Mouse (Mus musculus): ENCODE data around the gene Cog4. TPM values are rescaled to one million over a fixed set of nuclear protein-coding genes. Genes with fewer than 3 reads are reported as not detected.

The Cog4 gene
- total and polyA plus RNA-seq, 3 experiments: 34.8 to 74.1 (median 66.2) TPM

DNA sequence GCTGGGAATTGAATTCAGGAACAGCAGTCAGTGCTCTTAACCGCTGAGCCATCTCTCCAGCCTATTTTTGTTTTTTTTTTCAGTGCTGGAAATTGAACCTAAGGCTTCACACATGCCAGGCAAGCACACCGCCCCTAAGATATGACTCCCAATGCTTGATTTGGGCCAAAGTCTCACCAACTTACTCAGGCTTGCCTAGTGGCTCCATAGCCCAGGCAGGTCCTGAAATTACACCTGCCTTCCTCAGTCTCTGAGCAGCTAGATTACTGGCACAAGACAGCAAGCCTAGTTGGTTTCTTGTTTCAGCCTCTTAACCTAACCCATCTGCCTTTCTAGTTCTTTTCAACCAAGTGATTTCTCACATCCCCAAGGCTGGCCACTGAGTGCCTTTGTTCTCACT lies 24.1 kb downstream of the Cog4 start:
- Histone ChIP-seq H3K9ac (ENCODE audit: low read depth, low read length) (no peak overlapping the region), H3K27me3 (ENCODE audit: control insufficient read depth, insufficient read depth, low read length) (no peaks in the 10 kb centered on the region), H3K36me3 (ENCODE audit: control insufficient read depth, insufficient read depth, low read length) (no peaks in the 10 kb centered on the region; the same call in 1 of the 2 replicates), H3K79me2 (replicated peaks; ENCODE audit: control insufficient read depth, insufficient read depth, low read length) (no peaks in the 10 kb centered on the region), H3K27ac (no peak overlapping the region), H3K4me3 (no peak overlapping the region), H3K4me1 (ENCODE audit: control insufficient read depth, insufficient read depth, low read length) (no peaks in the 10 kb centered on the region)
- TF ChIP-seq CTCF (IDR thresholded peaks at IDR 0.05): no peak
- no peak for TF ChIP-seq POLR2A (IDR thresholded peaks at IDR 0.05; ENCODE audit: insufficient read depth, low read depth, low read length)
- intact Hi-C loops (cut with DNase I): no loop called here
- no peak for DNase-seq
- WGBS: 96% methylated on average over 2 of the region's 2 CpGs

DNA sequence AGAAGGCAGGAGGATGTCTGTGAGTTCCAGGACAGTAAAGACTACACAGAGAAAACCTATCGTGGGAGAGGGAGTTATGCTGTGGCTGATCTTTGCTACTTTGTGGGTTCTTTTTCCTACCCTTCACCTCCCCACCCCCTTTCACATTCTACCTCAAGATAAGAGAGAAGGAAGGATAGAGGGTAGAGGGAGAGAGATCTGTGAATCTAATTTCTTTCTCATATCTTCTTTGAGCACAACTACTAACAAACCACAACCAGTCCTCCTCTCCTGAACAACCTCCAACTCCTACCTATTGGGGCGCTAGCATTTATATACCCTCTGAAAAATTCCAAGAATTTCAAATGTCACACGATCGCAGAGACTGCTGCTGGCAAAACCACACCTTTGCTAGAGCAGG lies 31.5 kb downstream of the Cog4 start:
- intact Hi-C loops (cut with DNase I): no loop called here
- no peak overlapping the region for H3K9ac ChIP-seq (ENCODE audit: low read depth, low read length)
- no peaks in the 10 kb centered on the region for H3K4me1 ChIP-seq (ENCODE audit: control insufficient read depth, insufficient read depth, low read length)
- no peak for TF ChIP-seq CTCF (IDR thresholded peaks at IDR 0.05)
- TF ChIP-seq POLR2A (IDR thresholded peaks at IDR 0.05; ENCODE audit: insufficient read depth, low read depth, low read length): no peak
- TF ChIP-seq EP300 (IDR thresholded peaks at IDR 0.05; ENCODE audit: insufficient read depth, low read depth, low read length): no peak
- H3K36me3 ChIP-seq (ENCODE audit: control insufficient read depth, insufficient read depth, low read length): no peaks in the 10 kb centered on the region
- H3K27ac ChIP-seq: no peak overlapping the region
- H3K27me3 ChIP-seq (ENCODE audit: control insufficient read depth, insufficient read depth, low read length): no peaks in the 10 kb centered on the region
- H3K79me2 ChIP-seq (replicated peaks; ENCODE audit: control insufficient read depth, insufficient read depth, low read length): no peaks in the 10 kb centered on the region
- H3K4me3 ChIP-seq: no peak overlapping the region
- DNase-seq: no peak
- WGBS: 81% methylated on average over 4 of the region's 4 CpGs

DNA sequence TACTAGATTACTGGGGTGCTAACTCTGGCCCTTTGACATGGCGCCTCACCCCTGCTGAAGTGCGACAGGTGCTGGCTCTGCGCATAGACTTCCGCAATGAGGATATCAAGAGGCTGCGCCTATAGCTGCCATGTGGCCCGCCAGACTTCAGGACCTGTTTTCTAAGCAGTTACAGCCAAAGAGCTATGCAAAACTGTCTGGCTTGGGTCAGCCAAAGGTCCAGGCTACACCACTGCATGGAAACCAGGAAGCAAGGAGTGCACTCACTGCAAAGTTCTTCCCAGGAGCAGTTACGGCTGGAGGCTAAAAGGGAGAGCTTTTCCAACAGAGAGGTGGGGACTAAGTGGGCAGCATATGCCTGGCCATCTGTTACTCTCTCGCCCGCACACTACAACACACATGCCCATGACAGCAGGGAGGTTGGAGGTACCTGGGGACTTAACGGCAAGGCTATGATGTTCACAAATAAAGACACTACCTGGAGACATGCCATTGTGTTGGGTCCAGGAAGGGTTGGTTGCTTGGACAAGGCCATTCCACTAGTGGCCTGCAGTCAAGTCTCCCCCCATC lies 35.4 kb downstream of the Cog4 start:
- H3K4me1 ChIP-seq (ENCODE audit: control insufficient read depth, insufficient read depth, low read length): no peaks in the 10 kb centered on the region
- no peak overlapping the region for H3K4me3 ChIP-seq
- H3K36me3 ChIP-seq (ENCODE audit: control insufficient read depth, insufficient read depth, low read length): no peaks in the 10 kb centered on the region
- intact Hi-C loops (cut with DNase I): no loop called here
- H3K9ac ChIP-seq (ENCODE audit: low read depth, low read length): no peak overlapping the region
- no peak overlapping the region for H3K27ac ChIP-seq
- TF ChIP-seq POLR2A (IDR thresholded peaks at IDR 0.05; ENCODE audit: insufficient read depth, low read depth, low read length) (no peak), EP300 (IDR thresholded peaks at IDR 0.05; ENCODE audit: insufficient read depth, low read depth, low read length) (no peak), CTCF (IDR thresholded peaks at IDR 0.05) (no peak)
- no peak for DNase-seq
- H3K27me3 ChIP-seq (ENCODE audit: control insufficient read depth, insufficient read depth, low read length): no peaks in the 10 kb centered on the region
- no peaks in the 10 kb centered on the region for H3K79me2 ChIP-seq (replicated peaks; ENCODE audit: control insufficient read depth, insufficient read depth, low read length)
- 92% methylated on average over 10 of the region's 10 CpGs for WGBS

DNA sequence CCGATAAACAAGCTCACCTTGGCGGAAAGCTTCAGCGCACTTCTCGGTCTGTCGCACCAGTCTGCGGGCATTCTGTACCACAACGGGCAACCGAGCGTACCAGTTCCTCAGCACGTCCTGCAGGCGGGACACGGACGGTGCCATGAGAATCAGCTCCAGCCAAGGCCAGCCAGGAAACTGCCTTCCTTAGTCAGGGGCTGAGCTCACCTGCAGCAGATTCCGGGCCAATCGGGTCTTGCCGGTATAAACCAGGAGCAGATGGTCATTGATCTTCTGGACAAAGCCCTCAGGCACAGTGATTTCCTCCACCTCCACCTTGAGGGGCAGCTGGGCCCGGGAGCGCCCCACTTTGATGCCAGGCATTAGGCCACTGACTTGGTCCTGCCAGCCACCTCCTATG lies 37.4 kb downstream of the Cog4 start:
- Histone ChIP-seq H3K36me3 (ENCODE audit: control insufficient read depth, insufficient read depth, low read length) (no peaks in the 10 kb centered on the region), H3K27ac (no peak overlapping the region), H3K9ac (ENCODE audit: low read depth, low read length) (no peak overlapping the region), H3K27me3 (ENCODE audit: control insufficient read depth, insufficient read depth, low read length) (no peaks in the 10 kb centered on the region), H3K79me2 (replicated peaks; ENCODE audit: control insufficient read depth, insufficient read depth, low read length) (no peaks in the 10 kb centered on the region), H3K4me3 (no peak overlapping the region), H3K4me1 (ENCODE audit: control insufficient read depth, insufficient read depth, low read length) (no peaks in the 10 kb centered on the region)
- TF ChIP-seq CTCF (IDR thresholded peaks at IDR 0.05) (no peak), POLR2A (IDR thresholded peaks at IDR 0.05; ENCODE audit: insufficient read depth, low read depth, low read length) (no peak), EP300 (IDR thresholded peaks at IDR 0.05; ENCODE audit: insufficient read depth, low read depth, low read length) (no peak)
- no peak for DNase-seq
- 96% methylated on average over 18 of the region's 18 CpGs for WGBS
- intact Hi-C loops (cut with DNase I): no loop called here

DNA sequence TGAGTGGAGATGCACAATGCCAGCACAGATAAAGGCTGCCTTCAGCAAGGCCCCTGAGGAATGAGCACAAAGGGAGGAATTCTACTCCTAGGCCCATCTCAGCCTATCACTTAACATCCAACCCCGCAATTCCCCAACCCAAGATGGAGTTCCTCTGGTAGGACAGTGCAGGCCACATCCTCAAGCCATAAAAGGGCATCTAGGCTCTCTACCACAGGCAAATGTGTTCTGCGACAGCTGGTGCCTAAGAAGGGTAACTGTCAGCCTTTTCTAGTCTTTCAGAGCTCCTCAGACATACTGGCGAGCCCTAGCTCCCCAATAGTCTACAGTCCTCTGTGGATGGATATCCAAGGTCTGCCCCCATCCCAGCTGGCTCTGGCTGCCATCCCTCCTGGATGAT lies 40.2 kb downstream of the Cog4 start:
- no peak overlapping the region for H3K4me3 ChIP-seq
- intact Hi-C loops (cut with DNase I): no loop called here
- no peak overlapping the region for H3K9ac ChIP-seq (ENCODE audit: low read depth, low read length)
- no peak overlapping the region for H3K27ac ChIP-seq
- no peaks in the 10 kb centered on the region for H3K36me3 ChIP-seq (ENCODE audit: control insufficient read depth, insufficient read depth, low read length)
- H3K27me3 ChIP-seq (ENCODE audit: control insufficient read depth, insufficient read depth, low read length): no peaks in the 10 kb centered on the region
- TF ChIP-seq EP300 (IDR thresholded peaks at IDR 0.05; ENCODE audit: insufficient read depth, low read depth, low read length) (no peak), POLR2A (IDR thresholded peaks at IDR 0.05; ENCODE audit: insufficient read depth, low read depth, low read length) (no peak), CTCF (IDR thresholded peaks at IDR 0.05) (no peak)
- no peaks in the 10 kb centered on the region for H3K79me2 ChIP-seq (replicated peaks; ENCODE audit: control insufficient read depth, insufficient read depth, low read length)
- 85% methylated on average over 3 of the region's 3 CpGs for WGBS
- no peaks in the 10 kb centered on the region for H3K4me1 ChIP-seq (ENCODE audit: control insufficient read depth, insufficient read depth, low read length)
- DNase-seq: no peak

DNA sequence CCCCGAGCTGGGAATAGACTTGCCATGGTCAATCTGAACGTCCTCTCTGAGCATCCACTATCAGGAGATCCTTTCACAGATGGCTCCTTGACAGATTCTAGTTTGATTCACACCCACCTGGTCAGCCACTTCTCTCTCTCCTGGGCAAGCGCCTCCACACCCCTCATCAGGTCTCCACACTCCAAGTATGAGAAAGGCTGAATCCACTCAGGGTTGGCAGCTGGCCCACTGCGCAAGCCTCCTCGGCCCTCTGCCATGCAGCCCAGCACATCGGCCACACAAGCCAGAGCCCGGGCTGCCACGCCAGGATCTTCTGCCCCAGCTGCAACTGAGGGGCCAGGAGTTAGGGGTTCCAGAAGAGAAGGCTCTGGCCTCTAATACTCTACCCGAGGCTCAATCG lies 41.2 kb downstream of the Cog4 start:
- Histone ChIP-seq H3K9ac (ENCODE audit: low read depth, low read length) (no peak overlapping the region), H3K36me3 (ENCODE audit: control insufficient read depth, insufficient read depth, low read length) (no peaks in the 10 kb centered on the region), H3K4me3 (no peak overlapping the region), H3K27ac (no peak overlapping the region), H3K79me2 (replicated peaks; ENCODE audit: control insufficient read depth, insufficient read depth, low read length) (no peaks in the 10 kb centered on the region), H3K4me1 (ENCODE audit: control insufficient read depth, insufficient read depth, low read length) (no peaks in the 10 kb centered on the region), H3K27me3 (ENCODE audit: control insufficient read depth, insufficient read depth, low read length) (no peaks in the 10 kb centered on the region)
- TF ChIP-seq CTCF (IDR thresholded peaks at IDR 0.05) (no peak), EP300 (IDR thresholded peaks at IDR 0.05; ENCODE audit: insufficient read depth, low read depth, low read length) (no peak), POLR2A (IDR thresholded peaks at IDR 0.05; ENCODE audit: insufficient read depth, low read depth, low read length) (no peak)
- 89% methylated on average over 10 of the region's 10 CpGs for WGBS
- DNase-seq: peak in 1 of 2 experiments; percentile 22
- intact Hi-C loops (cut with DNase I): no loop called here
